29 mouse cellular contexts compared by ENCODE assay signal in the genomic region with DNA sequence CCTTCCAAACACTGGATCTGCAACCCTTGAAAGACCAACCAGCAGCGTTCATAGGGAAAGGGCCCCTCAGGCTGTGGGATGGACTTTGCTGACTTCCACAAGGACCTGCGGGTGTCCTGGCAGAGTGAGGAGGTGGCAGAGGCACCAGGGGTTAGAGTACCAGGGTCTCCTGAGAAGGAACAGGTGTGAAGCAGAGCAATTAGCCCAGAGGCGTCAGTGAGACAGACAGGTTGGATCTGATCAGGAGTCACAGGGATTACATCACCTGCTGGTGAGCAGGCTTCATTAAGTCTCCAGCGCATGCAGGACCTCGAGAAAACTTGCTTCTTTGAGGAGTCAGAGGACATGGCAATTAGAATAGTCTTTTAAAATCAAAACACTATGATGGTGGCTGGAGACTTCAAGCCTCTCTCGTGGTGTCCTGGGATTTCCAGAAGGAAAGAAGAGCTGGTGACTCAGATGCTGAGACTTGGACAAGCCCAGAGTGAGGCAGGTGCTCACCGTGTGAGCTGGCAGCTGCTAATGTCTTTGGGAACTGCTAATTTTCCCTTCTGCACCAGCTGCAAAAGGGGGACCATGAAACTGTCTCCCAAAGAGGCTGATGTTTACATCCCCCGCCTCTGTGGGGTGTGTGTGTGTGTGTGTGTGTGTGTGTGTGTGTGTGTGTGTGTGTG. TPM values are rescaled to one million over a fixed set of nuclear protein-coding genes. Genes with fewer than 3 reads are reported as not detected.
DNase-seq lines count a peak whose midpoint lies in the region; ATAC-seq and TF ChIP-seq lines count a peak whose summit lies in the region.
"Had no signal": no experiment of that assay in that cellular context is flagged by ENCODE, and none has a peak within 500 bp of the region (broad histone marks: within the 10 kb centered on the region; RNA-seq: fewer than 3 reads in every experiment).

No protein-coding gene starts in this region.

- 69% methylated on average over 8 of the region's 8 CpGs for WGBS in forebrain, embryonic 10.5 days
- 61% methylated on average over 8 of the region's 8 CpGs for WGBS in forebrain, embryonic 14.5 days

- TF ChIP-seq POLR2A in myocyte (IDR thresholded peaks at IDR 0.05; ENCODE audit: insufficient read length, low read depth): no peak

- H3ac ChIP-seq in myocyte (ENCODE audit: control insufficient read depth, insufficient read length): no peak overlapping the region

- H3K4me1 ChIP-seq in forebrain, embryonic 10.5 days: peaks cover 19% of the 10 kb centered on the region
- H3K4me1 ChIP-seq in forebrain, embryonic 14.5 days (ENCODE audit: control insufficient read depth, insufficient read depth, low read length): no peaks in the 10 kb centered on the region
- H3K4me1 ChIP-seq: forebrain, embryonic 15.5 days; kidney, embryonic 15.5 days; midbrain, embryonic 15.5 days; stomach, embryonic 15.5 days had no signal

- ATAC-seq in forebrain, embryonic 14.5 days: no peak
- ATAC-seq: forebrain, embryonic 15.5 days; inflammation-experienced regulatory T-cells, adult 6 months; midbrain, embryonic 15.5 days; Patski had no signal

- H3K36me3 ChIP-seq in forebrain, embryonic 10.5 days (replicated peaks): no peaks in the 10 kb centered on the region
- no peaks in the 10 kb centered on the region for H3K36me3 ChIP-seq in forebrain, embryonic 14.5 days (ENCODE audit: control insufficient read depth, insufficient read depth, low read length)
- H3K36me3 ChIP-seq in myocyte (ENCODE audit: control insufficient read depth, insufficient read depth): no peaks in the 10 kb centered on the region
- H3K36me3 ChIP-seq: forebrain, embryonic 15.5 days; heart, embryonic 10.5 days; heart, embryonic 15.5 days; kidney, embryonic 15.5 days; midbrain, embryonic 15.5 days; stomach, embryonic 15.5 days had no signal

- no peak overlapping the region for H3K4me3 ChIP-seq in forebrain, embryonic 10.5 days
- H3K4me3 ChIP-seq in forebrain, embryonic 14.5 days (ENCODE audit: low read depth, low read length): no peak overlapping the region
- H3K4me3 ChIP-seq in myocyte: no peak overlapping the region
- H3K4me3 ChIP-seq: erythroblast, embryonic 14.5 days; forebrain, embryonic 15.5 days; heart, embryonic 10.5 days; heart, embryonic 15.5 days; kidney, embryonic 15.5 days; midbrain, embryonic 15.5 days; stomach, embryonic 15.5 days had no signal

- no peak overlapping the region for H3K9ac ChIP-seq in forebrain, embryonic 14.5 days (ENCODE audit: low read length)
- H3K9ac ChIP-seq: forebrain, embryonic 15.5 days; heart, embryonic 15.5 days; kidney, embryonic 15.5 days; lung, embryonic 14.5 days; midbrain, embryonic 15.5 days; stomach, embryonic 15.5 days had no signal

- peak overlapping the region; percentile 51; the same call in 1 of the 2 replicates for H3K27ac ChIP-seq in forebrain, embryonic 10.5 days
- H3K27ac ChIP-seq in forebrain, embryonic 14.5 days (ENCODE audit: low read depth, low read length): no peak overlapping the region
- H3K27ac ChIP-seq: forebrain, embryonic 15.5 days; heart, embryonic 10.5 days; heart, embryonic 15.5 days; kidney, embryonic 15.5 days; midbrain, embryonic 15.5 days; stomach, embryonic 15.5 days had no signal

- 0 out of 2 replicates have a peak, but pooled peaks cover 11% of the 10 kb centered on the region for H3K27me3 ChIP-seq in forebrain, embryonic 10.5 days (ENCODE audit: poor library complexity, severe bottlenecking)
- no peaks in the 10 kb centered on the region for H3K27me3 ChIP-seq in forebrain, embryonic 14.5 days (replicated peaks; ENCODE audit: control insufficient read depth, insufficient read depth, low read length)
- peaks cover 62% of the 10 kb centered on the region for H3K27me3 ChIP-seq in myocyte (ENCODE audit: control insufficient read depth, insufficient read depth, insufficient read length)
- H3K27me3 ChIP-seq: forebrain, embryonic 15.5 days; midbrain, embryonic 15.5 days; stomach, embryonic 15.5 days had no signal

- intact Hi-C loops in left cerebral cortex, postnatal 4 days (cut with DNase I): no loop called here
- intact Hi-C loops in left cerebral cortex, postnatal 14 days (cut with DNase I): no loop called here

- no peak for DNase-seq in forebrain, embryonic 10.5 days (ENCODE audit: extremely low spot score, low spot score)
- DNase-seq in forebrain, embryonic 14.5 days (ENCODE audit: low spot score): no peak
- DNase-seq in left cerebral cortex, postnatal 4 days: peak; percentile 21
- DNase-seq in left cerebral cortex, postnatal 14 days (ENCODE audit: low spot score in 2 of 2): no peak
- peak; percentile 22 for DNase-seq in retina, postnatal 1 day
- DNase-seq in retina, embryonic 14.5 days (ENCODE audit: low spot score): no peak
- no peak for DNase-seq in urinary bladder, postnatal 14 days (ENCODE audit: low spot score)
- DNase-seq: adrenal gland, postnatal 10 days; cerebellum, adult 18-20 months; cerebellum, postnatal 14 days; gastrocnemius, postnatal 25 days; heart, adult 11 months; kidney, adult 11 months; kidney, postnatal 25 days; layer of hippocampus, postnatal 36 days; lung, embryonic 14.5 days; lung, postnatal 14 days; right cerebral cortex, postnatal 25 days; thymus, postnatal 25 days had no signal

- H3K4me2 ChIP-seq in forebrain, embryonic 14.5 days (ENCODE audit: low read length): no peak overlapping the region
- H3K4me2 ChIP-seq in myocyte (ENCODE audit: low read depth): no peak overlapping the region
- H3K4me2 ChIP-seq: forebrain, embryonic 15.5 days; heart, embryonic 15.5 days; kidney, embryonic 15.5 days; lung, embryonic 14.5 days; midbrain, embryonic 15.5 days; stomach, embryonic 15.5 days had no signal

- H3K9me3 ChIP-seq in forebrain, embryonic 10.5 days: no peaks in the 10 kb centered on the region
- H3K9me3 ChIP-seq in forebrain, embryonic 14.5 days (replicated peaks; ENCODE audit: control insufficient read depth, low read length): no peaks in the 10 kb centered on the region
- H3K9me3 ChIP-seq: forebrain, embryonic 15.5 days; heart, embryonic 10.5 days; heart, embryonic 15.5 days; kidney, embryonic 15.5 days; midbrain, embryonic 15.5 days; stomach, embryonic 15.5 days had no signal

- H3K79me2 ChIP-seq in myocyte (ENCODE audit: control insufficient read depth, insufficient read depth): no peaks in the 10 kb centered on the region

TF ChIP-seq in myocyte, 11 proteins besides CTCF, POLR2A, EP300 and RAD21:
- TF ChIP-seq TCF12 (IDR thresholded peaks at IDR 0.05; ENCODE audit: insufficient read depth, poor library complexity, severe bottlenecking) (no peak), MYOD1 (IDR thresholded peaks at IDR 0.05; ENCODE audit: control insufficient read depth in 1 of 3, insufficient read length in 2 of 3, low read depth in 2 of 3) (peak in 2 of 3 experiments; percentile 30 to 47)

RNA-seq across cellular contexts. Expression of gene Lmo2, which starts 9.7 kb away (rescaled TPM):
- 24.3 and 26.4 TPM in 2 replicates for polyA plus RNA-seq in forebrain, embryonic 10.5 days (2016; fragmentation: Nextera tagmentation; extraction: Ambion mirVana)
- 30.2 TPM in 2 replicates for polyA plus RNA-seq in forebrain, embryonic 14.5 days (2014; fragmentation: Nextera tagmentation; extraction: Ambion mirVana)
- total RNA-seq in left cerebral cortex, postnatal 4 days (2021): 10 to 100 TPM; 20.4 to 21.0 TPM
- total RNA-seq in left cerebral cortex, postnatal 14 days (2021): 10 to 100 TPM; 19.0 to 21.9 TPM
- 0.11 TPM for polyA plus RNA-seq in myocyte (2012; fragmentation: generic; extraction: Trizol)

Comparison
In these comparisons a context has a peak if more than half of its experiments do, and no peak if none do; other contexts are left out.
1. DNase-seq: peak in left cerebral cortex, postnatal 4 days (single experiment) and retina, postnatal 1 day (single experiment); none in forebrain, embryonic 10.5 days (single experiment), forebrain, embryonic 14.5 days (single experiment), left cerebral cortex, postnatal 14 days (0 of 2), retina, embryonic 14.5 days (single experiment) and urinary bladder, postnatal 14 days (single experiment).
2. RNA of gene Lmo2, which starts 9.7 kb away (polyA plus RNA-seq): 30.2 TPM in forebrain, embryonic 14.5 days and 24.3 to 26.4 TPM in forebrain, embryonic 10.5 days; 0.11 TPM in myocyte (single experiment); every median in the first group is over 10 times any median in the second.